ENCODE assay signal across 12 mouse cellular contexts in genomic region chr12:107753022-107753421, GRCm38 (mm10).
DNase-seq lines count a peak whose midpoint lies in the region; ATAC-seq lines count a peak whose summit lies in the region.
"Had no signal": no experiment of that assay in that cellular context is flagged by ENCODE, and none has a peak within 500 bp of the region (broad histone marks: within the 10 kb centered on the region; RNA-seq: fewer than 3 reads in every experiment).

No protein-coding gene starts in this region.

- no peak overlapping the region for H3K9ac ChIP-seq in heart, embryonic 12.5 days
- H3K9ac ChIP-seq in hindbrain, embryonic 13.5 days, result no peak overlapping the region
- H3K9ac ChIP-seq: embryonic facial prominence, embryonic 15.5 days; liver, embryonic 14.5 days; neural tube, embryonic 15.5 days had no signal

- no peaks in the 10 kb centered on the region for H3K9me3 ChIP-seq in heart, embryonic 12.5 days (replicated peaks)
- H3K9me3 ChIP-seq in hindbrain, embryonic 13.5 days, result no peaks in the 10 kb centered on the region
- H3K9me3 ChIP-seq: embryonic facial prominence, embryonic 15.5 days; neural tube, embryonic 15.5 days had no signal

- H3K27ac ChIP-seq in heart, embryonic 12.5 days (ENCODE audit: poor library complexity, severe bottlenecking), result no peak overlapping the region
- H3K27ac ChIP-seq in hindbrain, embryonic 13.5 days, result no peak overlapping the region
- H3K27ac ChIP-seq: embryonic facial prominence, embryonic 15.5 days; liver, embryonic 14.5 days; neural tube, embryonic 15.5 days had no signal

- no peaks in the 10 kb centered on the region for H3K36me3 ChIP-seq in heart, embryonic 12.5 days
- no peaks in the 10 kb centered on the region for H3K36me3 ChIP-seq in hindbrain, embryonic 13.5 days
- H3K36me3 ChIP-seq: embryonic facial prominence, embryonic 15.5 days; neural tube, embryonic 15.5 days had no signal

- H3K4me3 ChIP-seq in heart, embryonic 12.5 days, result no peak overlapping the region
- no peak overlapping the region for H3K4me3 ChIP-seq in hindbrain, embryonic 13.5 days
- H3K4me3 ChIP-seq: embryonic facial prominence, embryonic 15.5 days; neural tube, embryonic 15.5 days had no signal

- DNase-seq in gastrocnemius, adult 18-20 months (ENCODE audit: low spot score), result peak; percentile 78
- no peak for DNase-seq in gastrocnemius, postnatal 10 days
- DNase-seq in adrenal gland, postnatal 14 days, result peak; percentile 82
- peak; percentile 22 for DNase-seq in lung, postnatal 36 days
- DNase-seq in layer of hippocampus, adult 9-10 months (ENCODE audit: low spot score), result no peak
- no peak for DNase-seq in testis, postnatal 10 days (ENCODE audit: low spot score)
- DNase-seq: kidney, adult 18-20 months had no signal

- no peak for ATAC-seq in heart, embryonic 12.5 days (ENCODE audit: insufficient number of reproducible peaks, low FRiP score)
- ATAC-seq in hindbrain, embryonic 13.5 days (ENCODE audit: low FRiP score), result no peak

- H3K4me2 ChIP-seq in heart, embryonic 12.5 days, result 0 out of 2 replicates have a peak overlapping the region, but pooled peaks have one; percentile 5
- no peak overlapping the region for H3K4me2 ChIP-seq in hindbrain, embryonic 13.5 days
- H3K4me2 ChIP-seq: embryonic facial prominence, embryonic 15.5 days; neural tube, embryonic 15.5 days had no signal

- H3K4me1 ChIP-seq in heart, embryonic 12.5 days (replicated peaks), result peaks cover 37% of the 10 kb centered on the region
- H3K4me1 ChIP-seq in hindbrain, embryonic 13.5 days (replicated peaks), result peaks cover 19% of the 10 kb centered on the region
- H3K4me1 ChIP-seq: neural tube, embryonic 15.5 days had no signal

- H3K27me3 ChIP-seq in heart, embryonic 12.5 days (replicated peaks), result 0 out of 2 replicates have a peak, but pooled peaks cover 3% of the 10 kb centered on the region
- no peaks in the 10 kb centered on the region for H3K27me3 ChIP-seq in hindbrain, embryonic 13.5 days
- H3K27me3 ChIP-seq: embryonic facial prominence, embryonic 15.5 days; neural tube, embryonic 15.5 days had no signal

- WGBS in heart, embryonic 12.5 days, result 64% methylated on average over 8 of the region's 8 CpGs
- WGBS in hindbrain, embryonic 13.5 days, result 51% methylated on average over 8 of the region's 8 CpGs

Comparison
In these comparisons a context has a peak if more than half of its experiments do, and no peak if none do; other contexts are left out.
1. DNase-seq: peak in gastrocnemius, adult 18-20 months (single experiment), adrenal gland, postnatal 14 days (single experiment) and lung, postnatal 36 days (single experiment); none in gastrocnemius, postnatal 10 days (single experiment), layer of hippocampus, adult 9-10 months (single experiment) and testis, postnatal 10 days (single experiment).